Mouse (Mus musculus) hindbrain, embryonic 16.5 days (tissue): ENCODE results near the gene 2700097O09Rik. TPM values are rescaled to one million over a fixed set of nuclear protein-coding genes. Genes with fewer than 3 reads are reported as not detected.
"Not testable (repeated sequence)": the region's sequence is repeated elsewhere in the genome, so short reads cannot be mapped to it uniquely, and the experiment has no call there.

Experiments used
- ATAC-seq: fragments of 200-750 bp; cut with Nextera tagmentation; 2 replicates; pipeline ENCODE4 v1.8.0; 2017; ENCODE audit warnings: moderate TSS enrichment, moderate library complexity
- H3K27ac ChIP-seq: fragments of 300-500 bp; sonication (generic); 2 replicates; pipeline ENCODE4 v1.5.1; 2014; ENCODE audit warnings: low read depth, mild to moderate bottlenecking, control low read depth, low read length, moderate library complexity
- H3K27me3 ChIP-seq: fragments of 300-500 bp; sonication (generic); replicated peaks from 2 replicates; pipeline ENCODE4 v1.6.1; 2014; ENCODE audit warnings: low read length; ENCODE audit not compliant: control insufficient read depth, insufficient read depth
- H3K36me3 ChIP-seq: fragments of 300-500 bp; sonication (generic); 2 replicates; pipeline ENCODE4 v1.6.1; 2014; ENCODE audit warnings: mild to moderate bottlenecking, low read length, moderate library complexity, mixed read lengths; ENCODE audit not compliant: control insufficient read depth, insufficient read depth
- H3K4me1 ChIP-seq: fragments of 300-500 bp; sonication (generic); 2 replicates; pipeline ENCODE4 v1.6.1; 2014; ENCODE audit warnings: low read depth, low read length; ENCODE audit not compliant: control insufficient read depth, insufficient read depth
- H3K4me2 ChIP-seq: fragments of 300-500 bp; sonication (generic); 2 replicates; pipeline ENCODE4 v1.6.1; 2014; ENCODE audit warnings: mild to moderate bottlenecking, low read length, control low read depth, moderate library complexity
- H3K4me3 ChIP-seq: fragments of 300-500 bp; sonication (generic); 2 replicates; pipeline ENCODE4 v1.5.1; 2014; ENCODE audit warnings: mild to moderate bottlenecking, low read length, control low read depth, moderate library complexity
- H3K9ac ChIP-seq: fragments of 300-500 bp; sonication (generic); 2 replicates; pipeline ENCODE4 v1.6.1; 2014; ENCODE audit warnings: low read depth, mild to moderate bottlenecking, control low read depth, low read length, moderate library complexity
- H3K9me3 ChIP-seq: fragments of 300-500 bp; sonication (generic); 2 replicates; pipeline ENCODE4 v1.6.1; 2014; ENCODE audit warnings: mild to moderate bottlenecking, low read length, moderate library complexity; ENCODE audit not compliant: control insufficient read depth
- WGBS: fragments of 180-500 bp; shearing (Covaris S2); extraction: QIAGEN DNeasy Blood & Tissue Kit; methylation state at CpG from one replicate; pipeline ENCODE4 v1.1.7; 2014; 5-methylcytosine and 5-hydroxymethylcytosine counted together
- polyA plus RNA-seq: library from polyadenylated mRNA; unstranded; fragments of >200 nt; fragmentation: Nextera tagmentation; extraction: Ambion mirVana; gene quantifications from 2 replicates; pipeline ENCODE4 v1.2.1, GENCODE M21; 2015

2700097O09Rik gene
- 31.9 and 33.0 TPM in 2 replicates for polyA plus RNA-seq

GRCm38 (mm10) chr12:55079726-55080600, at the start of gene 2700097O09Rik, which contains the start of gene Srp54a:
Gene 2700097O09Rik, minus strand, starts transcription at chr12:55080110.
Gene Srp54a, plus strand, starts transcription at chr12:55080262.
- ATAC-seq, result peak; percentile 98
- WGBS, result under 1% methylated on average over 58 of the region's 60 CpGs
- Histone ChIP-seq H3K9ac (peak within 1 kb of the TSS; percentile 68), H3K4me2 (peak within 1 kb of the TSS; percentile 63), H3K4me3 (peak within 1 kb of the TSS; percentile 57), H3K27ac (peak within 1 kb of the TSS; percentile 83)
- not testable (repeated sequence) for H3K4me1 ChIP-seq, H3K27me3 ChIP-seq, H3K36me3 ChIP-seq, H3K9me3 ChIP-seq

- not testable (repeated sequence) for H3K4me2 ChIP-seq, H3K27ac ChIP-seq, H3K36me3 ChIP-seq, H3K4me1 ChIP-seq, H3K9ac ChIP-seq, H3K27me3 ChIP-seq, H3K4me3 ChIP-seq, ATAC-seq, H3K9me3 ChIP-seq
- WGBS, result no CpG with 5 or more reads among the region's 18 CpGs
Measured at GRCm38 (mm10) chr12:55124731-55125130, 44.8 kb upstream of the 2700097O09Rik start.

- not testable (repeated sequence) for H3K36me3 ChIP-seq, H3K4me2 ChIP-seq, H3K9ac ChIP-seq, H3K27me3 ChIP-seq, H3K9me3 ChIP-seq, H3K4me3 ChIP-seq, H3K4me1 ChIP-seq, H3K27ac ChIP-seq
- WGBS, result no CpG with 5 or more reads among the region's 40 CpGs
- ATAC-seq, result peak; percentile 98
Measured at GRCm38 (mm10) chr12:55124242-55124641, 44.3 kb upstream of the 2700097O09Rik start, which contains the start of gene Fam177a. Gene Fam177a, plus strand, starts transcription at chr12:55124469.

- ATAC-seq, H3K4me1 ChIP-seq: not testable (repeated sequence)
- WGBS, result no CpG with 5 or more reads among the region's 7 CpGs
Measured at GRCm38 (mm10) chr12:55112616-55113015, 32.7 kb upstream of the 2700097O09Rik start.

GRCm38 (mm10) chr12:55092127-55092526, 12.2 kb upstream of the 2700097O09Rik start:
- not testable (repeated sequence) for H3K4me2 ChIP-seq, H3K9ac ChIP-seq, H3K9me3 ChIP-seq, H3K36me3 ChIP-seq, H3K27ac ChIP-seq, ATAC-seq, H3K4me3 ChIP-seq, H3K27me3 ChIP-seq, H3K4me1 ChIP-seq
- WGBS, result 90% methylated on average over 1 of the region's 7 CpGs

More at GRCm38 (mm10) chr12:55112616-55113015, 32.7 kb upstream of the 2700097O09Rik start:
- H3K9ac ChIP-seq, H3K9me3 ChIP-seq, H3K27me3 ChIP-seq, H3K4me3 ChIP-seq, H3K4me2 ChIP-seq, H3K27ac ChIP-seq, H3K36me3 ChIP-seq: not testable (repeated sequence)

GRCm38 (mm10) chr12:55080601-55080942, 662 bp upstream of the 2700097O09Rik start:
- not testable (repeated sequence) for H3K4me1 ChIP-seq, H3K27me3 ChIP-seq, H3K9me3 ChIP-seq, H3K36me3 ChIP-seq
- WGBS, result 0% methylated on average over 23 of the region's 25 CpGs
- ATAC-seq, result peak; percentile 65
- H3K27ac ChIP-seq, result peak overlapping the region; percentile 82
- peak overlapping the region; percentile 47 for H3K4me2 ChIP-seq
- H3K9ac ChIP-seq, result peak overlapping the region; percentile 68
- H3K4me3 ChIP-seq, result peak overlapping the region; percentile 57

- 47% methylated on average over 2 of the region's 2 CpGs for WGBS
- not testable (repeated sequence) for H3K4me2 ChIP-seq, H3K4me3 ChIP-seq
Measured at GRCm38 (mm10) chr12:55078706-55079105, 1.2 kb downstream of the 2700097O09Rik start.

GRCm38 (mm10) chr12:55075296-55075695, 4.6 kb downstream of the 2700097O09Rik start:
- Histone ChIP-seq H3K9ac (no peak overlapping the region), H3K4me2 (no peak overlapping the region), H3K27ac (no peak overlapping the region), H3K36me3 (no peaks in the 10 kb centered on the region), H3K9me3 (no peaks in the 10 kb centered on the region), H3K4me1 (peaks cover 3% of the 10 kb centered on the region), H3K4me3 (no peak overlapping the region), H3K27me3 (no peaks in the 10 kb centered on the region)
- ATAC-seq, result no peak
- WGBS, result 93% methylated on average over 2 of the region's 2 CpGs

More at GRCm38 (mm10) chr12:55078706-55079105, 1.2 kb downstream of the 2700097O09Rik start:
- H3K36me3 ChIP-seq, H3K27ac ChIP-seq, H3K4me1 ChIP-seq, H3K9ac ChIP-seq, H3K27me3 ChIP-seq, ATAC-seq, H3K9me3 ChIP-seq: not testable (repeated sequence)

GRCm38 (mm10) chr12:55073686-55074085, 6.2 kb downstream of the 2700097O09Rik start:
- Histone ChIP-seq H3K27ac (no peak overlapping the region), H3K9ac (no peak overlapping the region), H3K9me3 (no peaks in the 10 kb centered on the region), H3K4me1 (no peaks in the 10 kb centered on the region), H3K4me2 (no peak overlapping the region), H3K36me3 (no peaks in the 10 kb centered on the region), H3K27me3 (no peaks in the 10 kb centered on the region), H3K4me3 (no peak overlapping the region)
- no peak for ATAC-seq
- WGBS, result 93% methylated on average over 7 of the region's 7 CpGs
